Mouse (Mus musculus) hindbrain, embryonic 13.5 days (tissue): ENCODE results near the gene Rps6ka5. TPM values are rescaled to one million over a fixed set of nuclear protein-coding genes. Genes with fewer than 3 reads are reported as not detected.

Source experiments
- ATAC-seq: fragments of 200-750 bp; cut with Nextera tagmentation; 2 replicates; pipeline ENCODE4 v1.8.0; 2017; ENCODE audit warnings: moderate TSS enrichment; ENCODE audit not compliant: low FRiP score
- H3K27ac ChIP-seq: fragments of 300-500 bp; sonication (generic); 2 replicates; pipeline ENCODE4 v1.5.1; 2015; ENCODE audit warnings: inconsistent platforms, mild to moderate bottlenecking, moderate library complexity
- H3K27me3 ChIP-seq: fragments of 300-500 bp; sonication (generic); 2 replicates; pipeline ENCODE4 v1.6.1; 2015; ENCODE audit warnings: mild to moderate bottlenecking, inconsistent platforms
- H3K36me3 ChIP-seq: fragments of 300-500 bp; sonication (generic); 2 replicates; pipeline ENCODE4 v1.6.1; 2015; ENCODE audit warnings: mild to moderate bottlenecking, inconsistent platforms
- H3K4me1 ChIP-seq: fragments of 300-500 bp; sonication (generic); replicated peaks from 2 replicates; pipeline ENCODE4 v1.6.1; 2015; ENCODE audit warnings: inconsistent platforms
- H3K4me2 ChIP-seq: fragments of 300-500 bp; sonication (generic); 2 replicates; pipeline ENCODE4 v1.6.1; 2015; ENCODE audit warnings: inconsistent platforms, mild to moderate bottlenecking, moderate library complexity
- H3K4me3 ChIP-seq: fragments of 300-500 bp; sonication (generic); 2 replicates; pipeline ENCODE4 v1.5.1; 2015; ENCODE audit warnings: mild to moderate bottlenecking, inconsistent platforms
- H3K9ac ChIP-seq: fragments of 300-500 bp; sonication (generic); 2 replicates; pipeline ENCODE4 v1.6.1; 2015; ENCODE audit warnings: mild to moderate bottlenecking, inconsistent platforms
- H3K9me3 ChIP-seq: fragments of 300-500 bp; sonication (generic); 2 replicates; pipeline ENCODE4 v1.6.1; 2016; ENCODE audit warnings: inconsistent platforms
- WGBS: fragments of 180-500 bp; shearing (Covaris S2); methylation state at CpG from one replicate; pipeline ENCODE4 v1.1.7; 2015; 5-methylcytosine and 5-hydroxymethylcytosine counted together
- polyA plus RNA-seq: library from polyadenylated mRNA; unstranded; fragments of >200 nt; fragmentation: Nextera tagmentation; extraction: Ambion mirVana; gene quantifications from 2 replicates; pipeline ENCODE4 v1.2.1, GENCODE M21; 2015

The Rps6ka5 gene
- polyA plus RNA-seq, 1 experiment from 2014 or later, result 5.3 TPM

GRCm38 (mm10) chr12:100717446-100717845 lies 9.3 kb downstream of the Rps6ka5 start:
- Histone ChIP-seq H3K4me2 (no peak overlapping the region), H3K27ac (no peak overlapping the region), H3K4me3 (no peak overlapping the region), H3K27me3 (no peaks in the 10 kb centered on the region), H3K4me1 (peaks cover 5% of the 10 kb centered on the region; the same call in 1 of the 2 replicates), H3K9me3 (no peaks in the 10 kb centered on the region), H3K36me3 (no peaks in the 10 kb centered on the region), H3K9ac (no peak overlapping the region)
- no peak for ATAC-seq

GRCm38 (mm10) chr12:100716969-100717368 lies 9.8 kb downstream of the Rps6ka5 start:
- H3K4me2 ChIP-seq, result no peak overlapping the region
- no peak overlapping the region for H3K27ac ChIP-seq
- WGBS, result 76% methylated on average over 4 of the region's 4 CpGs
- no peaks in the 10 kb centered on the region for H3K36me3 ChIP-seq
- no peak overlapping the region for H3K4me3 ChIP-seq
- H3K9me3 ChIP-seq, result no peaks in the 10 kb centered on the region
- peaks cover 5% of the 10 kb centered on the region; the same call in 1 of the 2 replicates for H3K4me1 ChIP-seq
- no peak overlapping the region for H3K9ac ChIP-seq
- no peak for ATAC-seq
- no peaks in the 10 kb centered on the region for H3K27me3 ChIP-seq

- no peaks in the 10 kb centered on the region for H3K9me3 ChIP-seq
- no peaks in the 10 kb centered on the region for H3K27me3 ChIP-seq
- no peak overlapping the region for H3K4me2 ChIP-seq
- H3K27ac ChIP-seq, result no peak overlapping the region
- no peak overlapping the region for H3K4me3 ChIP-seq
- WGBS, result 76% methylated on average over 5 of the region's 5 CpGs
- peaks cover 3% of the 10 kb centered on the region; the same call in 1 of the 2 replicates for H3K4me1 ChIP-seq
- H3K9ac ChIP-seq, result no peak overlapping the region
- H3K36me3 ChIP-seq, result no peaks in the 10 kb centered on the region
- no peak for ATAC-seq
Measured at GRCm38 (mm10) chr12:100711819-100712218, 15.0 kb downstream of the Rps6ka5 start.

GRCm38 (mm10) chr12:100711116-100711691 lies 15.6 kb downstream of the Rps6ka5 start:
- ATAC-seq, result no peak
- Histone ChIP-seq H3K9me3 (no peaks in the 10 kb centered on the region), H3K27me3 (no peaks in the 10 kb centered on the region), H3K4me2 (no peak overlapping the region), H3K27ac (no peak overlapping the region), H3K36me3 (no peaks in the 10 kb centered on the region), H3K9ac (no peak overlapping the region), H3K4me3 (no peak overlapping the region), H3K4me1 (no peaks in the 10 kb centered on the region)
- WGBS, result 87% methylated on average over 10 of the region's 10 CpGs

GRCm38 (mm10) chr12:100710432-100710831 lies 16.4 kb downstream of the Rps6ka5 start:
- H3K36me3 ChIP-seq, result no peaks in the 10 kb centered on the region
- ATAC-seq, result no peak
- WGBS, result 66% methylated on average over 1 of the region's 1 CpGs
- no peak overlapping the region for H3K4me2 ChIP-seq
- no peaks in the 10 kb centered on the region for H3K4me1 ChIP-seq
- H3K27me3 ChIP-seq, result no peaks in the 10 kb centered on the region
- no peaks in the 10 kb centered on the region for H3K9me3 ChIP-seq
- H3K4me3 ChIP-seq, result no peak overlapping the region
- no peak overlapping the region for H3K27ac ChIP-seq
- no peak overlapping the region for H3K9ac ChIP-seq

GRCm38 (mm10) chr12:100707312-100707711 lies 19.5 kb downstream of the Rps6ka5 start:
- no peak overlapping the region for H3K4me2 ChIP-seq
- H3K36me3 ChIP-seq, result no peaks in the 10 kb centered on the region
- 93% methylated on average over 2 of the region's 2 CpGs for WGBS
- H3K27ac ChIP-seq, result no peak overlapping the region
- H3K27me3 ChIP-seq, result no peaks in the 10 kb centered on the region
- no peak for ATAC-seq
- H3K9me3 ChIP-seq, result no peaks in the 10 kb centered on the region
- no peak overlapping the region for H3K9ac ChIP-seq
- no peaks in the 10 kb centered on the region for H3K4me1 ChIP-seq
- H3K4me3 ChIP-seq, result no peak overlapping the region

- H3K27ac ChIP-seq, result no peak overlapping the region
- no peak for ATAC-seq
- WGBS, result 87% methylated on average over 5 of the region's 5 CpGs
Measured at GRCm38 (mm10) chr12:100705057-100705722, 21.6 kb downstream of the Rps6ka5 start.

GRCm38 (mm10) chr12:100698019-100698418 lies 28.8 kb downstream of the Rps6ka5 start:
- H3K27me3 ChIP-seq, result no peaks in the 10 kb centered on the region
- no peak overlapping the region for H3K27ac ChIP-seq
- H3K4me1 ChIP-seq, result no peaks in the 10 kb centered on the region
- no peaks in the 10 kb centered on the region for H3K36me3 ChIP-seq
- H3K4me3 ChIP-seq, result no peak overlapping the region
- no peaks in the 10 kb centered on the region for H3K9me3 ChIP-seq
- no peak for ATAC-seq
- no peak overlapping the region for H3K4me2 ChIP-seq
- WGBS, result 91% methylated on average over 1 of the region's 1 CpGs
- no peak overlapping the region for H3K9ac ChIP-seq

More at GRCm38 (mm10) chr12:100705057-100705722, 21.6 kb downstream of the Rps6ka5 start:
- Histone ChIP-seq H3K9ac (no peak overlapping the region), H3K4me3 (no peak overlapping the region), H3K36me3 (no peaks in the 10 kb centered on the region), H3K9me3 (no peaks in the 10 kb centered on the region), H3K27me3 (no peaks in the 10 kb centered on the region), H3K4me2 (no peak overlapping the region), H3K4me1 (no peaks in the 10 kb centered on the region)

GRCm38 (mm10) chr12:100696621-100697020 lies 30.2 kb downstream of the Rps6ka5 start:
- H3K4me2 ChIP-seq, result no peak overlapping the region
- WGBS, result 16% methylated on average over 4 of the region's 4 CpGs
- no peaks in the 10 kb centered on the region for H3K9me3 ChIP-seq
- no peaks in the 10 kb centered on the region for H3K27me3 ChIP-seq
- H3K27ac ChIP-seq, result no peak overlapping the region
- ATAC-seq, result no peak
- H3K36me3 ChIP-seq, result no peaks in the 10 kb centered on the region
- no peaks in the 10 kb centered on the region for H3K4me1 ChIP-seq
- no peak overlapping the region for H3K9ac ChIP-seq
- H3K4me3 ChIP-seq, result no peak overlapping the region

GRCm38 (mm10) chr12:100695252-100695651 lies 31.5 kb downstream of the Rps6ka5 start:
- Histone ChIP-seq H3K4me3 (no peak overlapping the region), H3K36me3 (no peaks in the 10 kb centered on the region), H3K9me3 (no peaks in the 10 kb centered on the region), H3K27me3 (no peaks in the 10 kb centered on the region), H3K4me2 (no peak overlapping the region), H3K4me1 (no peaks in the 10 kb centered on the region), H3K9ac (no peak overlapping the region), H3K27ac (no peak overlapping the region)
- no peak for ATAC-seq
- WGBS, result 83% methylated on average over 3 of the region's 3 CpGs

- ATAC-seq, result no peak
- Histone ChIP-seq H3K9me3 (no peaks in the 10 kb centered on the region), H3K4me1 (no peaks in the 10 kb centered on the region), H3K36me3 (no peaks in the 10 kb centered on the region), H3K9ac (no peak overlapping the region), H3K4me3 (no peak overlapping the region), H3K4me2 (no peak overlapping the region), H3K27me3 (no peaks in the 10 kb centered on the region), H3K27ac (no peak overlapping the region)
- WGBS, result 50% methylated on average over 3 of the region's 3 CpGs
Measured at GRCm38 (mm10) chr12:100692208-100692607, 34.6 kb downstream of the Rps6ka5 start.

- no peak overlapping the region for H3K9ac ChIP-seq
- H3K27ac ChIP-seq, result no peak overlapping the region
- H3K36me3 ChIP-seq, result no peaks in the 10 kb centered on the region
- H3K9me3 ChIP-seq, result no peaks in the 10 kb centered on the region
- no peaks in the 10 kb centered on the region for H3K27me3 ChIP-seq
- no peaks in the 10 kb centered on the region for H3K4me1 ChIP-seq
- H3K4me2 ChIP-seq, result no peak overlapping the region
- H3K4me3 ChIP-seq, result no peak overlapping the region
- 86% methylated on average over 5 of the region's 5 CpGs for WGBS
- no peak for ATAC-seq
Measured at GRCm38 (mm10) chr12:100690444-100690843, 36.3 kb downstream of the Rps6ka5 start.

- Histone ChIP-seq H3K36me3 (no peaks in the 10 kb centered on the region), H3K4me2 (no peak overlapping the region), H3K27me3 (no peaks in the 10 kb centered on the region), H3K4me3 (no peak overlapping the region), H3K27ac (no peak overlapping the region), H3K4me1 (no peaks in the 10 kb centered on the region), H3K9me3 (no peaks in the 10 kb centered on the region), H3K9ac (no peak overlapping the region)
- ATAC-seq, result no peak
Measured at GRCm38 (mm10) chr12:100688177-100688576, 38.6 kb downstream of the Rps6ka5 start.
